Mouse (Mus musculus) bone marrow macrophage, adult 2 months (primary cell): ENCODE data around the gene Rusc2.

ENCODE experiments used
- CTCF ChIP-seq: IDR thresholded peaks from 2 replicates; pipeline ENCODE4 v1.5.1; 2012; ENCODE audit warnings: low read depth, mild to moderate bottlenecking, low read length, moderate library complexity
- POLR2A ChIP-seq: IDR thresholded peaks from 2 replicates; pipeline ENCODE4 v1.6.1; 2012; ENCODE audit warnings: mild to moderate bottlenecking, low read depth, low read length, borderline replicate concordance

DNA sequence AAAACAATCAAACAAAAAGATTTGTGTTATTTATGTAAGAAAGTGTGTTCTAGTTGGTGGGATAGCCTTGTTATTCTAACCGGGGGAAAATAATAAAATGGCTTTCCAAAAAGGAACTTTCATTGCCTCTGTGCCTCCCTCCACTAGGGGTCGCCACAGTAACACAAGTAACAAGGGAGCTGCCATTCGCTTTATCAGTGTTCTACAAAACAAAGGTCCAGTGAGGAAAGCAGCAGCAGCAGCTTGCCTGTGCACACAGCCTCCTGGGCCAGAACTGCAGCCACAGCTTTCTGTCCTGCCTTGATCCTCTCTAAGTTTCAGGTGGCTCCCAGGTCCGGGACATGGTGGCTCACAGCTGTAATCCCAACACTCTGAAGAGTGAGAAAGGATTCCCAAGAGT is 49.9 kb downstream of the Rusc2 start:
- peak; percentile 39 for TF ChIP-seq CTCF
- no peak for TF ChIP-seq POLR2A
